Mouse (Mus musculus) yolk sac, embryonic 10.5 days (tissue): ENCODE measurements around the gene Serpinf2.
A peak's percentile ranks its signal among the peaks of the same experiment; 100 is the strongest.

Experiments used
- DNase-seq: peaks from one replicate; pipeline ENCODE4 v3.0.0-alpha.2; 2017; ENCODE audit warnings: low spot score

The Serpinf2 gene

DNA sequence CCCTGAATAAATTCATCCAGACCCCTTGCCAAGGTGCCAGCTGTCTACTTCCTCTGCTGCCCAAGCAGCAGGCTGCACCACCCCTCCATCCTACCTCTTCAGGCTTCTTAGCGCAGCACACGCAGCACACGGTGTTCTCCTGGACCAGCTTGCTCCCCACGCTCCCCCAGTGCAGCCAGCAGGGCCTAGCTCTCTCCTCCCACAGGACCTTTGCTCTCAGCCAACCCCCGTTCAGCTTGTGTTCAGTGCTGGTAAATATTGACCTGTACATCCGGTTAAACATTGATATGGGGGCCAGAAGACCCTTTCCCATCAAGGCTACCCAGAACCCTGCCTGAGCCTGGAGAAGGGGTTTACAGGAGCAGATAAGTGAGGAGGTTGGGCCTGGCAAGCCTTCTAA is at the start of gene Serpinf2:
Gene Serpinf2 (minus strand): TSS at position 229 of the 400 bp plus-strand sequence.
- DNase-seq, result peak; percentile 85

DNA sequence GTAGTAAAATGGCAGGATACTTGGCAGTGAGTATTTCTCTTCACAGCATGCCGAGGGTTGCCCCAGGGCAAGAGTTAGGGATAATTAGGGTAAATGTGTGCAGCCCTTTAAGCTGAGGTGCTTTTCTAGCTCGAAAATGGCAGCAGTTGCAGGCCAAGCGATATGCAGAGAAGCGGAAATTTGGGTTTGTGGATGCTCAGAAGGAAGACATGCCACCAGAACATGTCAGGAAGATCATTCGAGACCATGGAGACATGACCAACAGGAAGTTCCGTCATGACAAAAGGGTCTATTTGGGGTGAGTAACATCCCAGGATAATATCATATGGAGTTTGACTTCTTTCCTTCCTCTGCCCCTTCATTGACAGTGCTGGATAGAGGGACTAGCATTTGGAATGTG is 48.1 kb upstream of the Serpinf2 start:
- DNase-seq, result no peak

DNA sequence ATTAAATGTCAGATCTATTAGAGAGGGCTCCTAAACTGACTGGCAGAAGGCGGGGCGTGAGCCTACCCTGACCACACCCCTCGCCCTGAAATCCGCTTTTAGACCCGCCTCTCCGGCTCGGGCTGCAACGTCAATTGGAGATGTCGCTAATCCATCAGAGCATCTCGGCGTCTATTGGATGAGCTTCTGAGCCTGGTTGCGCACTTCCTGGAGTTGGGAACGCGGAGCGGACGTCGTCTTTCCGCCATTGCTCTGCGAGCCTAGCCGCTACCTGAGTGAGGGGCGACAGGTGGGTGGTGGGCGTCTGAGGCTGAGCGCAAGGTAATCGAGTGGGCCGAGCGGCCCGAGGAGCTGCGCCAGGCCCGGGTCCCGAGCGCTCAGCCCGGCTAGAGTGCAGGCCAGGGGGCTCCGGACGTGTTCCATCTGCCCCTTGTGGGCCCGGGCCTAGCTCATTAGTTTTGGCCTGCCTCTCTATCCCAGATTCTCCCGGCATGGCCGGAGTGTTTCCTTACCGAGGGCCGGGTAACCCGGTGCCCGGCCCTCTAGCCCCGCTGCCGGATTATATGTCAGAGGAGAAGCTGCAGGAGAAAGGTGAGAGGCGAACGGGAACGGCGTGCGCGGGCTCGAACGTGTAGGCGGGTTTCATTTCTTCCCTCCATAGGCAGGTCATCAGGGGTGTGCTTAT is 47.4 kb upstream of the Serpinf2 start, which contains the start of gene Prpf8:
Gene Prpf8 (plus strand): TSS at position 216 of the 685 bp plus-strand sequence.
- DNase-seq, result peak; percentile 98

DNA sequence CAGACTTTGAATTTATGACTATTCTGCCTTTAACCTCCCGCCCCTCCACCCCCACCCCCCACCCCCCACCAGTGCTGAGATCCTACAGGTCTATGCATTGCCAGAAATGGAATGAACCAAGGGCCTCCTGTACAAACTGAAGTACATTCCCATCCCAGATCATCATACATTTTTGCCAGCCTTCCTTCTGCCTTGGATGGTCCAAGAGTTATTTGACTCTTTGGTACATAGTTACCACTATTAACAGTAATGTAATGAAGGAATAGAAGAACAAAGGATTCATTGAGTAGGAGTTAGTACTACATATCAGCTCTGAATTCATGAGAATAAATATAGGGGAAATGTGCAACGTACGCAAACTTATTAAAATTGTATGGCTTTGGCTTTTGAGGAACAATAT is 46.8 kb upstream of the Serpinf2 start:
- DNase-seq, result no peak

DNA sequence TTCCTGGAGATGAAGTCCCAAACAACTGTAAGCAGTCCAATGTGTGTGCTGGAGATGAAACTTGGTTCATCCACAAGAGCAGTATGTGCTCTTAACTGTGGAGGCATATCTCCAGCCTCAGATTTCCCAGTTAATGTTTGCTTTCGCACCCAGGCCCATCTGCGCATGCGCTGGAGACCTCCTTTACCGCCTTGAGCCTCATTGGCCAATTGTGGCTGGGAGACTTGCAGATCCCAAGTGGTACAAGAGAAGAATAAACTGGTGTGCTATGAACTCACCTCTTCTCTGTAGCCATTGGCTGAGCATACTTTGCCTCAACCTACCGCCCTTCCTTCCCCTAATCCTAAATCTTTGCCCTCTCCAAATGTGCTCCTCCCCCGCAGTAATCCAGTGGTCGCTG is 34.0 kb upstream of the Serpinf2 start:
- DNase-seq, result no peak

DNA sequence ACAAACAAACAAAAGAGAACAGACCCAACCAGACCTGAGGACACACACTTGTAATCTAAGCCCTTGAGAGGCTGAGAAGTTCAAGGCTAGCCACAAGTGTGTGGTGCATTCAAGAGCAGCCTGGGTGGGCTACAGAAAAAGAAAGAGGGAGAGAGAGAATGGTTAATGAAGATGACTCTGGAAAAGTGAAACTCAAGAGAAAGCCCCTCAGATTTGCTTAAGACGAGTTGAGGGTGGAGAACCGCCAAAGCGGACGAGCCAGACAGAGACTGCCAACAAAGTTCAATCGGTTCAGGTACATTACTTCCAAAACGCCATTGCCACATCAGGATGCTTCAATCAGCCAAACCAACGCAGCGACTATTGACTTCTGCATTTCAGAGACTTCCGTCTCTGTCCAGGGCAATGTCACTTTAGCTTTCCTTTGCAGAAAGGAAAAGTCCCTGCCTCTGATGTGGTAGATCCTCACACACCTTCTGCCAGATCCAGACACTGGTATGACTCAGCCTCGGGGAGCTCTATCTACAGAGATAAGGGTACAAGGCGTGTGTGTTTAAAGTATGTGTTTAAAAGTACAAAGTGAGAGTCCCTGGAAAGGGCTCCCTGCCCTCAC is 33.2 kb upstream of the Serpinf2 start:
- no peak for DNase-seq

DNA sequence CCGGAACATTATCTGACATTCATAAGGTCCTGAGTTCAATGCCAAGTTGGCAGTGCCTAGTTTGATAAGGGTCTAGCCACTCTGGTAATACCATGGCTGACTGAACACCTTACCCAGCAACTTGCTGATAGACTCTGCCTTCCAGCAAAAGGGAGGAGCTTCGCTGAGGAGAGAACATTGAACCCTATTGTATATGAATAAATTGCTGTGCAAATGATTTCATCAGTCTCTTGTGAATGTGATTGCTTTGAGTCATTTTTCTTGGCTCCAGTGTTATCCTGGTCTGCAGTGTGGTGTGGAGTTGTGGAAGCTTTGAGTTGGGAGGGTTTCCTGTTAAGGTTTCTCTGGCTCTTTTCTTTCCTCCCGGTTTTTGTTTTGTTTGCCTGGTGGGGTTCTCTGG is 31.3 kb upstream of the Serpinf2 start:
- no peak for DNase-seq

DNA sequence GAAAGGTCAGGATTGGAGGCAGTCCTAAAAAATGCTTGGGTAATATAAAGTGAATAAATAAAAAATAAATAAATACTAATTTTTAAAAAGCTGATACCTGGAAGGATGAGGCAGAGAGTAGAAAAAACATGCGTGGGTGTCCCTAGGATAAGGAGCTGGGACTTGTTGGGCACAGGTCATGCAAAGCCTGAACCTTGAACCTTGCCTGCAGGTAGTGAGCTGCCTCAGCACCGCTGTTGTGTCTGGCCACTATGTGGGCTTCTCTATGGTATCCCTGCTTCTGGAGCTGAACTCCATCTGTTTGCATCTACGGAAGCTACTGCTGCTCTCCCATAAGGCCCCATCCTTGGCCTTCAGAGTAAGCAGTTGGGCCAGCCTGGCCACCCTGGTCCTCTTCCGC is 29.9 kb upstream of the Serpinf2 start:
- no peak for DNase-seq

GRCm38 (mm10) chr11:75468410-75468809 is 29.0 kb upstream of the Serpinf2 start:
- no peak for DNase-seq

- peak; percentile 66 for DNase-seq
These were observed 28.3 kb upstream of the Serpinf2 start for GRCm38 (mm10) chr11:75467512-75468215.

DNA sequence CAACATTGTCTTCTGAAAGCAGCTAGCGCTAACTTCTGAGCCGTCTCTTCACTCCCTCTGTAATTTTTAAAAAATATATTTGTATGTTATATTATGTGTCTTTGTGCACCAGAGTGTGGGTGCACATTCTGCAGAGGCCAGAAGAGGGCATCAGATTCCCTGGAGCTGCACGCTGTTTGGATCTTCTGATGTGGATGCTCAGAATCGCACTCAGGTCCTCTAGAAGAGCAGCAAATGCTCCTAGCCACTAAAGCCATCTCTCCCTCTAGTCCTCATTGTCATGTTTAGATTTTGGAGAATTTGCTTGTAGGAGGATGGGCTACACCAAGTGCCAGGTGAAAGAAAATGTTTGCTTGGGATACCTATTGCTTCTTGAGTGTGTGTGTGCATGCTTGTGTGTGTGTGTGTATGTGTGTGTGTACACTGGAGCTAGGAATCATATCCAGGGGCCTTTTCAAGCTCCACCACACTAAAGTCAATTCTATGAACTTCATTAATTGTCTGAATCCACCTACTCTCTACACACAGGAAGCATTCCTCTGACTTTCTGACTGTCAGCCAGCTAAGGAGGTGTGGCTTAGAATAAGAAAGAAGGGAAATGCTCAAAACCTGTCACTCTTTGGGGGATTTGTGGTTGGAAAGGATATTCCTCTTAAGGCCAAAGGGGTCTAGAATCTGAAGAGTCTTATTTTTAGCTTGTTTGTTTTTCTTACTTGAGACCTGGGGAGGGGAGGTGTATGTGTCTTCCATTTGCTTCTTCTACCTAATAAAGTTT is 27.5 kb upstream of the Serpinf2 start:
- DNase-seq, result no peak

DNA sequence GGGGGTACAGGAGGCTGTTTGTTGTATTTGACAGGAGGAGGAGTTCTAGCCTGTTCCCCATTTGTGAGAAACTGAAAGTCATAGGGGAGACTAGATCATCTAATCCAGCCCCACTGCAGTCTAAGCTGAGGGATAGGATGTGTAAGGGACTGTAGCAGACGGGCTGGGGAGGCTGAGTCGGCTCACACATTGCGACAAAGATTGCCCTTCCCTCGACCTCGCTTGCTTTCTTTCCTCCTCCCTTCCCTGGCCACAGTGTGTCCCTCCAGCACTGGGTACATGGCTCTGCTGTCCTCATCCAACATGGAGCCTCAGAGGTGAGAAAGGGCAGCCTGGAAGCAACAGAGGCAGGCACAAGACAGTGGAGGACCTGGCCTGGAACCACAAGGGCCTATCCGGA is 25.7 kb upstream of the Serpinf2 start:
- DNase-seq, result no peak

DNA sequence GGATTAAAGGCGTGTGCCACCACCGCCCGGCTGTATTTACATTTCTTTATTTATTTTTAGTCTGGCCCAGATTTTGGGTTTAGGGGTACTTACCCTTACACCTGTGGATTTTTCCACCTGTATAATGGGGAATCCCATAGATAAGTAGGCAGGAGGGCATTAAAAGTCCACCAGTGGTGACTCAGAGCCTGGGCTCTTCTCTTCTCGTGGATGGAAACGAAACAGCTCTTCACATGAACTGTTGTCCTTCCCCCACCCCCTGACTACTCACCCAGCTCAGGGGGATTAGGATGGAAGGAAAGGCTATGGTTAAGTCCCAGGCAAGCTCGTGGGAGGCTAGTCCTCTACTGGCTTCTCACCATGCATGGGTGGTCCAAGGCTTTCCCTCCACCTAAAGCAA is 25.0 kb upstream of the Serpinf2 start:
- DNase-seq, result no peak

- DNase-seq, result no peak
These were observed 24.2 kb upstream of the Serpinf2 start for GRCm38 (mm10) chr11:75463624-75464023.

- peak; percentile 98 for DNase-seq
These were observed 23.5 kb upstream of the Serpinf2 start for GRCm38 (mm10) chr11:75462865-75463336.

- peak; percentile 87 for DNase-seq
These were observed 22.9 kb upstream of the Serpinf2 start for GRCm38 (mm10) chr11:75462253-75462783.

DNA sequence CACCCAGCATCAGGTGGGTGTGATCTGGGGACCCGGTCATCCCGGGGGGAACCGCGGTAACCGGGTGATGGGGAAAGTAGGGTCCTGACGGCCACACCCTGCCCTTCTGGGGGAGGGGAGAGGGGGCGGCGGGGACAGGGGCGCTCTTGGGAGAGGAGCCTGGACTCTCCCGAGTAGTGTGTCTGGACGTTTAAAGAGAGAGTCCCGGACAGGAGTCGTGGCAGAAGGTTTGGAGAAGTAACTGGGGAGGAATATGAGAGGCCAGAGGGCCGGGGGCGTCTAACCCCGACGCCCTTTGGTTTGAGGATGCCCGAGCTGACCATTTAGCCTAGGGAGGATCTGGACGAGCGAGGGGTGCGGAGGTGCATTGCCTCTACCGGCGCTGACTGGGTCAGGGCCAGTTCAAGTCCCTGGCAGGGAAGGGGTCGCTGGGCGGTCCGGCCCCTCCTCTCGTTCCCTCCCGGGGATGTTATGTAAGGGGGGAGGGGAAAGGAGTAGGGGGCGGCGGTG is 22.4 kb upstream of the Serpinf2 start:
- DNase-seq, result no peak

DNA sequence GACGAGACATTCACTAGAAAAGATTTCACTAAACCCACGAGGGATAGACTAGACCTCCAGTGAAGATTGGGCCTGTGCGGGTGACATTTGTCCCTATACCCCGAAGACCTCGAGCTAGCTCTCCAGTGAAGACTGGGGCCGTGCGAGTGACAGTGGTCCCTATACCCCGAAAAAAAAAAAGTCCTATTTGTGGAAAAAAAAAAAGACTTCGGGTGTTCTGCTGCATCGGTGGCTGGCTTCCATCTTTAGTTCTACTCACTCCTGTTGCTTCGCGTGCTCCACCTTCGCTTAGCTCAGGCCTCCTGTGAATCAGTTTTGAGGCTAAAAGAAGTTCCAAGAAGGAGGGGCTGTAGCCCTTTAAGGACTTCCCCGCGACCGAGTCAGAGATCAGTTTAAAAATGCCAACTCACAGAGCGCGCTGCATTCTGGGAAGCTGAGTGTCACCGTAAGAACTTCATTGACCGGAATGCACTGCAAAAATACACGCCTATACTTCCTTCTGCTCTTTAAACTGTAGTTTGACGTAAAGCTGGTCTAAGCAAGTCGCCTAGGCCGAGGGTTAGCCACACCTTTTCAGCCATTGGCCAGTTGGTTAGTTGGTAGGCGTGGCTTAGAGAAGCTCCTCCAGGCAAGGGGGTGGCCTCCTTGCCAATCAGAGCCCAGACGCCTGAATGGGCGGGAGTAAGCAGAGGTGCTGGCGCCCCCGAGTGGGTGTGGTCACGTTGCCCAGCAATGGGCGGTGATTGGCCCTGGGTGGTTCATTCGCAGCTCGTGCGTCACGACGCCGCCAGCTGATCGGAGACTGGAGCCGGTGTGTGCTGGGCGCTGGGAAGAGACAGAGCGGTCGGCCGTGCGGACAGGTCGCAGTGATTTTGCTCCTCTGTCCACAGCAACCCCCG is 21.7 kb upstream of the Serpinf2 start, which contains the start of gene Tlcd2:
Gene Tlcd2 (plus strand): TSS at position 872 of the 899 bp plus-strand sequence.
- peak; percentile 100 for DNase-seq

GRCm38 (mm10) chr11:75460103-75460843 is 20.9 kb upstream of the Serpinf2 start:
- DNase-seq, result peak; percentile 97

GRCm38 (mm10) chr11:75459751-75460102 is 20.3 kb upstream of the Serpinf2 start:
- no peak for DNase-seq
